Mouse (Mus musculus): ENCODE measurements around the gene Flnb.

Flnb gene

DNA sequence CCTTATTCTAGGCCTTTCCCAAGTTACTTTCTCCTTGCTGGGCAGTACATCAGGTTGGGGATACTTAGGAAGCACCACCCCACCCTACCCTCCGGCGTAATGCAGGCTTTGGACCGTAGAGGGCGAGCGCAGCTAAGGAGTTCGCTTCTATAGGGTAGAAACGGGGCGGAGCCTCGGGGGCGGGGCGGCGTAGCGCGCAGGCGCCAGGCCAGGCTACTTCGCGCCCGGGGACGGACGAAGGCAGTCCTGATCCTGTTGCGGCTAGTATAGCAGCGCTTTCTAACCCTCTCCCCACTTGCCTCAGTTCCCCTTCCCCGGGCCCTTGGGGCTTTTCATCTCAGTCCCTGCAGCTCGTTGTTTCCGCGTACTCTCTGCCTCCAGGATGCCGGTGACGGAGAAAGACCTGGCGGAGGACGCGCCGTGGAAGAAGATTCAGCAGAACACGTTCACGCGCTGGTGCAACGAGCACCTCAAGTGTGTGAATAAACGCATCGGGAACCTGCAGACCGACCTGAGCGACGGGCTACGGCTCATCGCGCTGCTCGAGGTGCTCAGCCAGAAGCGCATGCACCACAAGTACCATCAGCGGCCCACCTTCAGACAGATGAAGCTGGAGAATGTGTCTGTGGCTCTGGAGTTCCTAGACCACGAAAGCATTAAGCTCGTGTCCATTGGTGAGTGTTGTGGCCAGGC lies at the start of gene Flnb:
TSS of gene Flnb (plus strand) at position 188 of the 693 bp plus-strand sequence.
- DNase-seq, result peak; percentile 97

DNA sequence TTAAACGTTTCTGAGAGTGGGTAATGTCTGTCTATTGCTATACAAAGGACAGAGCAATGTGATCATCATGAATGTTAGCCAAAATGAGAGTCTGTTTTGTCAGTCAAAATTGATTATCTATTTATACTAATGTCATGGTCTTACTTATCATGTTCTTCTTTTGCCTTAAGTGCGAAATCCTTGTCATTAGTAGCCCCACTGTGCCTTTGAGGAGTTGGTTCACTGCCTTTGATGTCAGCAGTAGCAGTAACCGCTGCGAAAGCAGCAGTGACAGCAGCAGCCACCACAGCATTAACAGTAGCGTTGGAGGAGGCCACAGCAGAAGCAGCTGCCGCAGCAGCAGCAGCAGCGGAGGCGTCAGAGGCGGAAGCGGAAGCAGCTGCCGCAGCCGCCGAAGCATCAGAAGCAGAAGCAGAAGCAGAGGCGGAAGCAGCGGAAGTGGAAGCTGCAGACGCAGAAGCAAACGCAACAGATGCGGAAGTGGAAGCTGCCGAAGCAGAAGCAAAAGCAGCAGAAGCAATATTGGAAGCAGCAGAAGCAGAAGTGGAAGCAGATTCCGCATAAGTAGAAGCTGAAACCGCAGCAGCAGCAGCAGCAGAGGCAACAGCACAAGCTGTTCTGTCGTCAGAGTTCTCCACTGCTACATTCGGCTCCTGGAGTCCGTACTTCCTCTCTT lies 43.9 kb upstream of the Flnb start:
- peak; percentile 69 for DNase-seq

DNA sequence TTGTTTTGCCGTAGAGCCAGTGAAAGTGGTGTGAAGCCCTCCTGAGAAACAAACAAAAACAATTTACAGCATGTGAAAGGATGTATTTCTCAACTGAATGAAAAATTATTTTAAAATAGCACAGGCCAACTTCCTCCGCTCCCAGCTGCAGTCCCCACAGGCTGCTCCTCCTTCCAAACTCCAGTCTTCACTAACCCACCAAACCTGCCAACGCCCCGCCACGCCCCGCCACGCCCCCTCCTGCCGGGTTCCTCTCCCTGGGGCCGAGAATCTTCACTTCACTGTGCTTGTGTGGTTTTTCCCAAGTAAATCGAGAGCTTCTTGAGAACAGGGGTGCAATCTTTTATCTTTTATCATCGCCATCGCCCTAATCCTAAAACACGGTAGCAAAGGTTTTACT lies 31.7 kb upstream of the Flnb start:
- no peak for DNase-seq

DNA sequence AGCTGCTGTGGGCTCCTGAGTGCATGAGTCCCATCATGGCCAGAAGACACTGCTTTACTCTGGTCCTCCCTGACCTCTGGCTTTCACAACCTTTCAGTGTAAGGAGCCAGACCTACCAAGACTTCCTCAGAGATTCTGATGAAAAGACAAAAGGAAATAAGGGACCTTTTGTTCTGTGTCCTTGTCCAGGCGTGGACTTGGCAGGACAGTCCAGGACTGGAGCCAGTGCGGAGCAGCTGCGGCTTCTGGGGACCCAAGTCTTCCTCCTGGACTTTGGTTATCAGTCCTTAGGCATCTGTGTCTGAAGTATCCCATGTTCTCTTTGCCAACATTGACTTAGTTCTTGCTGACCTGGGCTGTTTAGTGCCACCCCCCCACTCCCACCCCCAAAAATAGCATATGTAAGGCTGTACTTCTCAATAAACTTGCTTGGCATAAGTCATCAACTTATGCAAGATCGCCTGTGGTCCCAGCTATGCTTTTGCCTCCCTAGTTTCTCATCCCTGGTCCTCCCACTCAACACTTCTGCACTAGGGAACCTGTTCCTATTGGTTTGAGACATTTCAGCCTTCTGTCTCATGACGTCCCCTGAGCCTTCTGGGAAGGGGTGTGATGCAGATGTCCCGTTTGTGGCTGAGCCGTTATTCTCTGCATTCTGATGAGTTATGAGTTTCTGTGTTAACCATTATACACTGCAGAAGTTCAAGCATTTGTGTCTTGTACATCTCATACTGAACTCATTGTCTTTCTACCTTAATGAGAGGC lies 28.3 kb upstream of the Flnb start:
- no peak for DNase-seq

DNA sequence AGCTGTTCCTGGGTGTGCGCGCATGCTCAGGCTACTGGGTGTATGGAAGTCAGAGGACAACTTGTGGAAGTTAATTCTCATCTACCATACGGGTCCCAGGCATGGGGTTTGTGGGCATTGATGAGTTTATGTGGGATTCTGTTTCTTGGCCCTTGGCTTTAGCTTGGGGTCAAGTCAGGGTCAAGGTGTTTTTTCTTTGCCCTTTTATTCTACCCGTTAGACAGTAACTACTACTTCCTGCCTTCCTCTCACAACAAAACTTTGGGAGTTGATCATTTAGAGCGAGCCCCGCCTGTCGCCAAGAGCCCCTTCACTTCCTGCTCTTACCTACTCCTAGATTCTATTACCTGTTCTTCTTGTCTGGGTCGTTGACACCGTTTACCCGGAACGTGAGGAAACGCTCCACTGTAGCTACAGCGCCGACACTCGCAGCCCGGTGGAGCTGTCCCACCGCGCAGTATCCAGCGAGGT lies 26.7 kb upstream of the Flnb start:
- DNase-seq, result no peak

DNA sequence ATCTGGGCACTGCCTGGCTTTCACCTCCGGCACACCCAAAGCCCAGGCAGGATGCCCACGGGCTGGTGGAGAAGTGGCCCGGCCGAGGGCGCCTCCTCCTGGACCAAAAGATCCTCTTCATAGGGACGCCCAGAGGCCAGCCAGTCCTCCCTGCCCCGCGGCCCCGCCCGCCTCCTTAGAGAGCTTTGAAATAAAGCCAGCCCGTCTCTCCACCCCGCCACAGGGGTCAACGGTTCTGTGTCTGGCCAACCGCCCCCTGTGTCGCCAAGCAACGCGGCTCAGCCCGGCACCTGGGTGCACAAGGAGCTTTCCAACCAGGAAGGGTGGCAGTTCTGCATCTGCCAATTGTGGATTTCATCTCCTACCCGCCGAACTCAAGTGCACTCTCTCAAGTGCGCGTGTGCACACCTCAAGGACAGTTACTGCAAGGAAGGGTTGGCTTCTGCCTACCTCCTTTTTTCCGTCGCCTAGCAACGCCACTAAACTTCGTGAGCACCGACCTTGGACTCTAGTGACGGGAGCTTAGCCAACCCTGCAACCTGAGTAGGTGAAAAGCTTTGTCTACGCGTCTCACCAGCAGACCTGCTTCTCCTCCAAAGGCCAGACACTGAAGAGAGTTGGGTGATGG lies 26.1 kb upstream of the Flnb start, which contains the start of gene Gm26661:
TSS of gene Gm26661 (plus strand) at position 56 of the 628 bp plus-strand sequence.
- DNase-seq, result peak; percentile 82

DNA sequence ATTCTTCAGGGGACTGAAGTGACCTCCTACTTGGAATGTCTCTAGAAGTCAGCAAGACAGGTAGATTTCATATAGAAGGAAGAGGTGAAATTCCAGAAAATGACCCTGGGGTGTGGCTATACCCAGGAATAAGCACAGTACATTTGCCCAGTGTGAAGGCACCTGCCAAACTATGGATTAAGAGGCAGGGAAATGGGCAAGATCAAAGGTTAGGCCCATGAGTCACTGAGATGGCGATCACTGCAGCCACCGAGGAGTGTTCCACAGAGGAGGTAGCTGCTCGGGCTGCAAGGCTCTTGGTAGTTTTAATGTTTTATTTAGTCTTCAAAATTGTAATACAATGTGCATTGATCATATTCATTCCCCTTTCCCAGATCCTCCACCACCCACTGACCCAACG lies 21.8 kb upstream of the Flnb start:
- DNase-seq, result no peak

DNA sequence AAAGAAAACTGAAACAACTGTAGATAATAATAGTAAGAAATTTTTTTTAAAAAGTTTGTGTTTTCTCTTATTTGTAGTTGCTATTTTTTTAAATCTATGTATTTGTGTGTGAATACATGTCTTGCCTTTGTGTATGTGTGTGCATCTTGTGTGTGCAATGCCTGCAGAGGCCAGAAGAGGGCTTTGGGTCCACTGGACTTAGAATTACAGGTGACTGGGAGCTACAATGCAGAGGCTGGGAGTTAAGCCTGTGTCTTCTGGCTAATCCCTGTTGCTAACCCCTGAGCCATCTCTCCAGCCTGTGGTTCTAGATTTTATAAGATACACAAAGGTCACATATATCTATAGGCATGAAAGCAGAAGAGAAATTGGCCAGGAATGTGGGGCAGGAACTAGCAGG lies 17.1 kb upstream of the Flnb start:
- DNase-seq, result no peak

DNA sequence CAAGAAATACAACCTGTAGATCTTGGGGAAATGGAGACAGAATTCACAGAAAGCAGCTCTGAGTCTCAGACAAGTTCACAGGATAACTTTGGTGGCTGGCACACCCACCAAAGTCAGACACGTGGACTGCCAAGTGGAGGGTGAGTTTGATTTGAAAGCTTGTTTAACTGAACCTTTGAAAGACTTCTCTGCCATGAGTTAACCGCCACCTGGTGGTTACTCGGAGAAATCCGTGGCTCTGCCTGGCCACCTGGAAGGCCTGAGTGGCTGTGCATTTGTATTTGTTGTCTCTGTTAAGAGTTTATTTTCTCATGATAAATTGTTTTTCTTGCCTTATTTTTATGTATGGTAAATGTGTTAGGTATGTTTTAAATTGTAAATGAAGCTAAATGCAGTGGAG lies 15.9 kb upstream of the Flnb start:
- peak; percentile 57 for DNase-seq

DNA sequence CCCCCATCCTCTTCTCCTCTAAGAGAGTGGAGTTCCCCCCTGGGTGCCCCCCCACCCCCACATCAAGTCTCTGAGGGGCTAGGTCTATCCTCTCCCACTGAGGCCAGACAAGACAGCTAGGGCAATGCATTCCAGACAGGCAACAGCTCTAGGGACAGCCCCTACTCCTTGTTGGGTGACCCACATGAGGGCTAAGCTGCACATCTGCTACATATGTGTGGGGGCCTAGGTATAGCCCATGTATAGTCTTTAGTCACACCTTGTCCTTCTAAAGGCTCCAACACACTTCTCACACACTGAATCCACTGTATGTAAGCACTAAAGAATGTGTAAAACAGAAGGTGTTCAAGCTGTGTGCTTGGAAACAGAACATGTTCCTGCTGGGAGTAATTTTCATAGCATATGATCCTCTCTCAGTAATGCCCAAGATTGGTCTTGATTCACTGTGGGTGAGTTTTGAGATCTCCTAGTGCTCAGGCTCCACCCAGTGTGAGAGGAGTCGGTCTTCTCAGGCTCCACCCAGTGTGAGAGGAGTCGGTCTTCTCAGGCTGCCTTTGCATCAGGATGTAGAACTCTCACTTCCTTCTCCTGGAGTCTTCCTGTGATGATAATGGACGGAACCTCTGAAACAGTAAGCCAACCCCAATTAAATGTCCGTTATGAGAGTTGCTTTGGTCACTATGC lies 13.7 kb upstream of the Flnb start:
- no peak for DNase-seq

DNA sequence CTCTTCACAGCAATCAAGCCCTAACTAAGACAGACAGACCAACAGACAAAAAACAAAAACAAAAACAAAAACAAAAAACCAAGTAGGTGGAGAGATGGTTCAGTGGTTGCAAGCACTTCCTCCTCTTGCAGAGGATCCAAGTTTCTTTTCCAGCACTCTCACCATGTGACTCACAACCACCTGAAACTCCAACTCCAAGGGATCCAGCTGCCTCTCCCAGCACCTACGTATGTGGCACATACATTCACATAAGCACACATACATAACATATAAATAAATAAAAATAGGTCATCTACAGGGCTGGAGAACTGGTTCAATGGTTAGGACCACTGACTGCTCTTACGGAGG lies 13.2 kb upstream of the Flnb start:
- no peak for DNase-seq

DNA sequence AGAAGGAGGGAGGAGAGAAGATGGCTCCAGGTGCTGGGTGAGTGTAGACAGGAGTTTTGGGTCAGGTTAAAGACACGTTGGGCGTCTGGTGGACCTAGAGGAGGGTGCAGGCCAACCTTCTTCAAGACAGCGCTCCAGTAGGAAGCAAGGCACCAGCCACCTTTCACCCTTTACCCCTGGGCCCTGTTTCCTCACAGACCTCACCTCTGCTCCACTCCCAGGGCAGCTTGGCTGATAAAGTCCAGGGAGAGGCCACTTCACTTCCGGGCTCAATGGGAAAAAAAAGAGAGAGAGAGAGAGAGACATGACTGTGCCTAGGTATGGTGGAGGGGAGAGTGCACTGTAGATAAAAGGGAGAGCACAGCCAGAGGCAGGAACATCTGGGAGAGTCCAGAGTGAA lies 10.0 kb upstream of the Flnb start:
- DNase-seq, result no peak

DNA sequence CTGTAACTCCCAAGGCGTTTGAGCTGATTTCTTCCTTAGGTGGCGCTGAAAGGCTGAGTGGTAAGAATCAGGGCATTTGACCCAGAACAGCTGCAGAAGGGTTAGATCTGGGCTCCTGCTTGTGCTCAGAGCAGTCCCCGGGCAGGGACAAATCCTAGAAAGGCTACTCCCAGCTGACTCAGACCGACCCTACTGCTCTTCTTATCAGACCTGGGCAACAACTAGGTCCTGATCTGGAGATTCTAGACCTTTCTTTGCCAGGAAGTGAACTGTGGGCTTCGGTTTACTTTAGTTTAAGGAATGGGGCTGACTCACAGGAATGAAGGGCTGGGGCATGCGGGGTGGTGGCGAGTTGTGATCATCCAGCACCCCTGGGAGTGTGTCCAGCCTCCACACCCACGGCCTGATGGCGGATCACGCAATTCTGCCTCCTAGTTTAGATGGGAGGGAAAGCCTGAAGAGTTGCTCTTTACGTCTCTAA lies 9.2 kb upstream of the Flnb start:
- no peak for DNase-seq

DNA sequence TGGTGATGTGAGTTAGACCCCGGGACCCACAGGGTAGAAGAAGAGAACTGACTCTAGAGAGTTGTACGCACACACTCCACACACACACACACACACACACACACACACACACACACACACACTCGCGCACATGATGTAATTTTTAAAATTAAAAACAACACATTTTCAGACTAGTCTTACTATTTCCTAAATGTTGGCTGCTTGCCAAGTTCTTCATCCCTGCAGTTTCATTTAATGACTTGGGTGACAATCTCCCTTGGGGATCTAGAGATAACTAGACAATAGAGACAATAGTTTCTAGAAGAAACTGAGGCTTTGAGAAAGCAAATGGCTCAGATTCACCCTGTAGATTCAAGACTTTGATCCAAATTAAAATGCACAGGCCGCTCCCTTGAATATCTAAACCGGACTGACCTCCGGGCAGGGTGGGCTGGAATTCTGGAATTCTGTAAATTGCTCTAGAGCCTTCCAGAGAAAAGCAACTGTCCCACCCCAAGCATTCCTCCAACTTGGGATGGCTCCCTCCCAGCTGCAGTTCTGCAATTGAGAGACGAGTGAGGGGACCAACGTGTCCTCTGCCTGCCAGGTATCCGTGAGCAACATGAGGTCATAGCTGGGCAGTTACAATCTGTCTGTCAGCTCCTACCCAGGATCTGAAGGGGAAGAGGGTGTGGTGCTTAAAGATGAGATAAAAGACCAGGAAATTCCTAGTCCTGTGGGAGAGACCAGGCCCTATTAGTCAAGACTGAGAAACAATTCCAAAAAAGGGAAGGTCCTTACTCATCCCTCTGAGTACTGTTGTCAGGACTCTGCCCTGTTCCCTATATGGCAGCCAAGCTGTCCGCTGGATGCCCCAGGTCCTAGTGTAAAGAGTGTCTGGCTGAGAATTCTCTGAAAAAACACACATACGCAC lies 8.5 kb upstream of the Flnb start:
- DNase-seq, result no peak

DNA sequence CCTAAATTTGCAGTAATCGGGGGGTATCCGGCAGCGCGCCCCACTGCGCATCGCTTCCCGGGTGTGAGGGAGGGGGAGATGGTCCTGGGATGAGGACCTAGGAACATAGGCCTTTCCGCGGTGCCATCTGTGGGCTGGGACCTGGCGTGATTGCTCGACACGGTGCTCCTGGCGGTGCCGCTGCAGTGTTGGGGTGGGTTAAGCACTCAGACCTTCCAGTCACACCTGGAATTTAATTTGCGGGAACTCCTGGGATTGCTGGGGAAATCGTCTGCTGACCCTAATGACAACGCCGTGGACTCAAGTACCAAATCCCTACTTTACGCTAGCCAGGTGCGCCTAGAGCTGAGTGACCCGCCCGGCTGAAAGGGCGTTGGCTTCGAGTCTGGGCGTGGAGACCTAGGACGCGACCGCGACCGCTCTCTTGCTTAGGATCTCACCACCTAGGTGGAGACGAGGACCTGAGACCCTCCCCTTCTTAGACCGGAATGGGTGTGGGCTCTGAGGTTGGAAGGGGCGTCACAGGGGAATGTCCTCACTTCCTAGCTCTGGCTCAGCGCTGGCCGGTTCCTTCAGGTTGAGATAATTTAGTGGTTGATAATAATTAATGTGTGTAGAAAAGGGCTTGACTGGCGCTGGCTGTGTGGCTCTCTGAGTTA lies 835 bp downstream of the Flnb start:
- DNase-seq, result no peak

DNA sequence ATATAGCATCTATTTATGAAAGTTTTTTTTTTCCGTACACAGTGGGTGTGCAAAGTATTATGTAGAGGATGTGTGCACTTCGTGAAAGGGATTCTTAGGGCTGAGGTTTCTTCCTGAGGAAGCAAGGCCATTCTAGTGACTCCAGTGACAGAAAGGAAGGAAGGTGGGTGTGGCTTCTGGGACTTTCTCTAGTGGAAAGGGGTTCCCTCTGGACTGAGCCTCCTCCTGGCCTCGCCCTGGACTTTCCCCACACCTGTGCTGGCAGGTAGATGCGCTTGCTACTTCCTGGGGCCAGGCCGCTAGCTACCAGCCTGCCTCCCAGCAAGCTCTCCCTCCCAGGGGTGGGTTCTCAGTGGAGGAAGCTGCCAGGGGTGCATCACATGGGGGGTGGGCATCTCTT lies 1.7 kb downstream of the Flnb start:
- peak; percentile 38 for DNase-seq

DNA sequence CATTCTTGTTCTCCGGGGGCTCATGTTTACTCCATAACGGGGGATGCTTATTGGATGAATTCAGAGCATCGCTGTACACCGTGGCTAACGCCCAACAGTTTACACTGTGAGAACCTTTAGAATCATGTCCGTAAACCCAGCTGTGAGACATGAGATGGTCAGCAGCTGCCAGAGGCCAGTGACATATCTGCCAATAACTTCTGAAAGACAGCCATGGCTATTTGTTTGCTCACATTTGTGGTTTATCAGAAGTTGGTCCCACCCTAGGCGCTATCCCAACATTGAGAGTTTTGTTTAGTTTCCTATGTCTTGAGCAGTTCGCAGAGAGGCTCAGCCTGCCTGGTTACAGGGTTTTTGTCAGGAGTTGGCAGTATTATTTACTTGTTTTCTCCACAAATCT lies 3.6 kb downstream of the Flnb start:
- DNase-seq, result no peak

DNA sequence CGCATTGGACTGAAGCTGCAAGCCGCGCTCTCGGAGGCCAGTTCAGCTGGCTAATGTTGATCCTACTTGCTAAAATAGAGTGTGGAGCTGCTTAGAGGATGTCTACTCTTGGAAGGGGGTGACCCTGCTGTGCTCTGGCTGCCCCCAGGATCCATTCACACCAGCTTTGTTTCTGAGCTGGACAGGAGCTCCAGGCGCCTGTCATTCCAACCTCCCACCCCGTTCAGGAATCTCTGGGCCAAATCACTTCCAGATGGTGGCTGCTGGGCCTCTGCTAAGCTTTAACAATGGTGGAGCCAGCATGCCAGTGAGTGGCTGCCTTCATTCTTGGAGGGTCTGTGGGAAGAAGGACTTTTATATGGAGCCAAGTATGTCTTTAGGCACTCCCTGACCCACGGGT lies 4.9 kb downstream of the Flnb start:
- DNase-seq, result peak; percentile 38

DNA sequence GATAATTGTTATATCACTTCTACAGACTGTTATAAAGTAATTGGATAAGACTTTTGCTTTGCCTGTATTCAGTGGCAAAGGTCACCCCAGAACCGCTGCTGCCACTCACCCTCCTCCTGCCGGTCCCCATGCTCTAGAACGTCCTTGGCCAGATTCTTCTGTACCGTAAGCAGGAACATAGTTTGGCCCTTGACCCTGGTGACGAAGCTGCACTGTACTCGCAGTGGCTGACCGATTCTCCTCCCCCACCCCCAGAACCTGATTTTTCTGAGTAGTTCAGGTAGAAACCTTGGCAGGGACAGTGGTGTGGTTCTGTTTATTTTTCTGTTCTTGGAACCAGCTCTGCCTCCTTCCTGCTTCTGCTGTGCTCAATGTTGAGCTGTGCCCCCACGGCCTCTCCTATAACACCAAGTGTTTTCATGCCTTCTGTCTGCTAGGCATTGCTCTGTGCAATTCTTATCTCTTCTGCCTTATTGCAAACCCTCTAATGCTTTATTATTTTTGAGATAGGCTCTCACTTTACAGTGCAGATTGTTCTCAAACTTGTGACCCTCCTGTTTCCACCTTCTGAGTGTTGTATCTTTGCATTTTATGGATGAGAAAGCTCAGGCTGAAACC lies 7.0 kb downstream of the Flnb start:
- peak; percentile 48 for DNase-seq

DNA sequence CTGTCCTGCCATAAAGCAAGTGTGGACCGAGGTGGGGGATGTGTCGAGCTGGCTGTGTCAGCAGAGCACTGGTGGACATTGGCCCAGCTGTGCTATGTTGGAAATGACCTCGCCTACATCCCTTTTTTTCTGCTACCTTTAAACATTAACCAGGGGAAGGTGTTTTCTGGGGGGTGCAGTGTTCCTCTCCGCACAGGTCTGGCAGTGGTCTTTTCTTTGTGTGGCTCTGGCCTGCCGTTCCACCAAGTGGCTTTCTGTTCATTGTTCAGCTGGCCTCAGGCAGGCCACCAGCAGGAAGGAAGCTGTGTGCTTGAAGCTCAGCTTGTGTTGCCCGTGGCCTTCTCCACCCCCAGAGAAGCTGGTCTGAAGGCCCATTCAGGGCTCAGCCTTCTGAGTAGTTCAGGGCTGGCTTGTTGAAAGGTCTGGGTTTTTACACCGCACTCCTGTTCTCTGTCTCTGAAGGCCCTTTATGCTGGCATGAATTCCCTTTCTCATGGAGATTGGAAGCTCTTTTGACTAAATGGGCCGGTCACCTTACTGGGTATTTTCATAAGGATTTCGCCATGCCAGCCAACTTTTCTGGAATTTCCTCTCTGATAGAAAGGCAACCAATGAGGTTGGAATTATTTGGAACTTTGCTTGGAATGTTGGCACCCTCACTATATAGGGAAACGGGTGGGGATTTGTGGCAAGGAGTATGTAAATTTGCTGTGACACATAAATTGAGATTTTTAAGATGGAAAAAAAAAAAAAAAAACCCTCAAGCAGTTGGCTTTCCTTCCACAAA lies 8.6 kb downstream of the Flnb start:
- DNase-seq, result no peak
